Mouse (Mus musculus): ENCODE measurements around the gene Gfra1. TPM values are rescaled to one million over a fixed set of nuclear protein-coding genes. Genes with fewer than 3 reads are reported as not detected.

Gene Gfra1
- polyA plus RNA-seq, 1 experiment, result 0.48 TPM

DNA sequence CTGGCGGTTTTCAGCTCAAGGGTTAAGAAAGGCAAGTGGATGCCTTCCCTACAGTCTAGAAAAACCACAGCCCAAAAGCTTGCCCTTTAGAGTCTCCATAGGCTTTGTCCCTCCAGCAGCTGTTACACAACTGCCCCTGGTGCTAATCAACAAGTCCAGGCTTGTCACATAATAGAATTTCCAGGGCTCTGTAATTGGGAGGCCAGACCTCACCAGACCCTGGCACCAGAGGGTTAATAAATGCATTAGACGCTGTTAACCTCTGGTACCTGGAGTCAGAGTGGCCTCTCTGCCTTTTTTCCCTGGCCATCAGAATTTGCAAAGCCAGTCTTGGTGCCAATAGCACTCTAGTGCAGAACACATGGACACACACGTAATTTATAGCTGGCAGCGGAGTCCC is 211.6 kb downstream of the Gfra1 start:
- no peaks in the 10 kb centered on the region for H3K4me1 ChIP-seq (ENCODE audit: control insufficient read depth, insufficient read depth, insufficient read length, low read length)
- no peak overlapping the region for H3K4me3 ChIP-seq (ENCODE audit: insufficient read depth, low read depth, low read length)
- H3K27ac ChIP-seq (replicated peaks; ENCODE audit: low read depth, low read length), result no peak overlapping the region

DNA sequence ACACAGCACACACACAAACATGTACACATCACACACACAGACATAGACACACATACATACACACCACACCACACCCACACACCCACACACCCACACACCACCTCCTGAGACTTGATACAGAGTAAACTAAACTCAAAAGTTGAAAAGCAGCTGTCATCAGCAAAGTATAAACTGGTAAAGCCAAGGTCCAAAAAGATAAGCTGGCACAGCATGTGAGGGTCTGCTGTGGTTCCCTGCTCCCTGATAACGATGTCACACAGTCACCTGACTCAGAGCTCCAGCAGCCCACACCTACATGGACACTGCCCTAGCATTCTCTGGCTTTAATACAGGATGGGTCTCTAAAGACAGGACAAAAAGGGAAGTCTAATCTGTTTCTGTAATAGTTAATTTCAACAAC is 212.1 kb downstream of the Gfra1 start:
- Histone ChIP-seq H3K27ac (replicated peaks; ENCODE audit: low read depth, low read length) (no peak overlapping the region), H3K4me1 (ENCODE audit: control insufficient read depth, insufficient read depth, insufficient read length, low read length) (no peaks in the 10 kb centered on the region), H3K4me3 (ENCODE audit: insufficient read depth, low read depth, low read length) (no peak overlapping the region)

DNA sequence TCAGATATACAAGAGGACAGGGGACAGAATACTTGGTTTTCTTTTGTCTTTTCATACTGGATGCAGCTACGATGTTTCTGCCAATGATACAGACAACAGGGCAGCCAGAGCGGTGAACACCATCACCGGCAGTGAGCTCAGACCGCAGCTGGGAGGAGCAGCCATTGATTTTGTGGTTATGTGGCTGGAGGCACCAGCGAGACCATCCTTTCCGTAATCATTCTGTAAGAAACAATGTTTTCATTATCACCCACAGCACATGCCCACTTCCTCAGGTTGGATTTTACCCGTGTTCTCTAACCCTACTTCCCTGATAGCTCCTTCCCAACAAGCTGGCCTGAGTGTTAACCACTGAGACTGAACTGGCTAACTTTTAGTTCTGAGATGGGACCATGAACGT is 217.4 kb downstream of the Gfra1 start:
- H3K4me1 ChIP-seq (ENCODE audit: control insufficient read depth, insufficient read depth, insufficient read length, low read length), result no peaks in the 10 kb centered on the region
- H3K4me3 ChIP-seq (ENCODE audit: insufficient read depth, low read depth, low read length), result no peak overlapping the region
- no peak overlapping the region for H3K27ac ChIP-seq (replicated peaks; ENCODE audit: low read depth, low read length)

DNA sequence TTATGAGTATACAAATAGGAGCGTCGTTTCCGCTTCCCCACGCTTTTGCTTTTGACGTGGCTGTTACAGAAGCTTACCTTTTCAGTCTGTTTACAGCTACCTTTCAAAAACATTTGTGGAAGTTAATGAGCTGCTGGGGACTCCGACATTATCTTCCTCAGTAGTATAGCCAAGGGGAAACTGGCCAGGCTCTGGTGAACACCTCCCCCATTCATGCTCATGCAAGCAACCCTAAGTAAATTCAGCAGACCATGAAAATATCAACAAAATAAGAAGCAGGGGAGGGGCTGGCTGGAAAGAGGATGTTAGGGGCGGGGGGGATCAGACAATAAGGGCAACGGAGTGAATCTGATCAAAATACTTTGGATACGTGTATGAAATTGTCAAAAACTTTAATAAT is 228.0 kb downstream of the Gfra1 start:
- H3K4me3 ChIP-seq (ENCODE audit: insufficient read depth, low read depth, low read length), result no peak overlapping the region

DNA sequence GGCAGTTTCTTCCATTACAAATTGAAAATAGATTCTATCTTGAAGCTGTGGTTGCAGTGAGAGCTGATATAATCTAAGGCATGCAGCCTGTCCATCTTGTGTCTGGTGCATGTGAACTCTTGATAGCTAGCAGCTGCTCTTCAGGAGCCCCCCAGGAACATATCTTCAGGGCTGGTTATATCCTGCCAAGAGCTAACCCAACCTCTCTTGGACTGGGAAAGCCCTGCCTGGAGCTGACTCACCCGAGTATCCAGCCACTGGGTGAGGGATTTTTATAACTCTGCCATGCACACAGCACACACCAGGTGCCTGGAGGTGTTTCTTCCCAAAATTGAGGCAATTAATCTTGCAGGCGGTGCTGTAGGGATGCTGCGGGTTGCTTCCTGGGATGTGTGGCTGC is 228.8 kb downstream of the Gfra1 start:
- Histone ChIP-seq H3K4me3 (ENCODE audit: insufficient read depth, low read depth, low read length) (no peak overlapping the region), H3K27ac (replicated peaks; ENCODE audit: low read depth, low read length) (no peak overlapping the region), H3K4me1 (ENCODE audit: control insufficient read depth, insufficient read depth, insufficient read length, low read length) (no peaks in the 10 kb centered on the region)

More for the DNA sequence above, 228.0 kb downstream of the Gfra1 start:
- H3K4me1 ChIP-seq (ENCODE audit: control insufficient read depth, insufficient read depth, insufficient read length, low read length), result no peaks in the 10 kb centered on the region
- no peak overlapping the region for H3K27ac ChIP-seq (replicated peaks; ENCODE audit: low read depth, low read length)

DNA sequence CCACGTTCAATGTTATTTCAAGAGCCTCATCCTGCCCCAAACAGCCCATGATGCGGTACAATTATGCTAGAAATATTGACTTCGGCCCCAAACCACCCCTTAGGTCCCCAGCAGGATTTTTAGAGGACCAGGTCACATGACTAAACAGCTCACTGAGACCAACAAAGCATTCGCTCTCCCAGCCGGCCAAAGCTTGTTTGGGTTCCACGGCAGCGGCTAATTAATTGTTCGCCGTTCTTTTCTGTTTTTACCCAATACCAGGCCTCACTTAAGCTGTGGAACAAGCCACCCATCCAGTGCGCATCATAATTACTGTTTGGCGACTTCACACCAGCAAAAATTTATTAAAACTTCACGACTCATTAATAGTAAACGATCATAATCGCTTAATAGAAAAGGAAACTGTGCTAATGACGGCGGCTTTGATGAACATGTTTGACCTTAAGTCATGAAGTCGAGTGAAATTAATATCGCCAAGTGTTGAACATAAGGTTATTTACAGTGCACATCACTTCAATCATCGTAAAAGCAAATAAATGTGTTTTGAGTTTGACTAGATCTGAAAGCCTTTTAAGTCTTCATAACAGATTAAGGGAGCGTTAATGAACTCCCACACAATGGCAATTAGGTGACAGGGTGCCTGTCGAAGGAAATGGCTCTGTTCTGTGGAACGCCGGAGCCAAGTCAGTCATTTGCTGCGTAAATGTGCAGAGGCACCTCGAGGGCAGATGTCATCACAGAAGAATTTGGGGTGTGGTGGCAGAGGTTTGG is 235.5 kb downstream of the Gfra1 start:
- H3K4me3 ChIP-seq (ENCODE audit: insufficient read depth, low read depth, low read length), result no peak overlapping the region
- no peaks in the 10 kb centered on the region for H3K4me1 ChIP-seq (ENCODE audit: control insufficient read depth, insufficient read depth, insufficient read length, low read length)
- H3K27ac ChIP-seq (replicated peaks; ENCODE audit: low read depth, low read length), result no peak overlapping the region

DNA sequence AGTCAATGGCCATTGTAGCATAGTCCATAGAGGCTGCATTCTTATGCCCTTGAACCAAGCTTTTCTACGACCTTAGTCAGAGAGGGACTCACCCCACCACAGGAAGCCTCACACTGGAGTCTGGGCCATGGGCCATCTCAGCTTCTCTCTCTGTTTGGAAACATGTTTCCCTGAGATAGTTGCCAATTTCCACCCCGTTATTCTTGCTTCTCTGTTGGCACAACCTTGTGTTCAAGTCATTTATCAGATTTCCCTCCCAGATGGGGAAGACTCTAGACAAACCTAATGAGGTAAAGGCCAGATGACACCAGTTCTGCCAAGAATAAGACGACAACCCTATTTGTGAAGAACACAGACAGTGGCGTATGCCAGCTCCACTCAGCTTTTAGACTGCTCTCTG is 238.1 kb downstream of the Gfra1 start:
- H3K4me3 ChIP-seq (ENCODE audit: insufficient read depth, low read depth, low read length), result no peak overlapping the region
- no peak overlapping the region for H3K27ac ChIP-seq (replicated peaks; ENCODE audit: low read depth, low read length)
- no peaks in the 10 kb centered on the region for H3K4me1 ChIP-seq (ENCODE audit: control insufficient read depth, insufficient read depth, insufficient read length, low read length)

DNA sequence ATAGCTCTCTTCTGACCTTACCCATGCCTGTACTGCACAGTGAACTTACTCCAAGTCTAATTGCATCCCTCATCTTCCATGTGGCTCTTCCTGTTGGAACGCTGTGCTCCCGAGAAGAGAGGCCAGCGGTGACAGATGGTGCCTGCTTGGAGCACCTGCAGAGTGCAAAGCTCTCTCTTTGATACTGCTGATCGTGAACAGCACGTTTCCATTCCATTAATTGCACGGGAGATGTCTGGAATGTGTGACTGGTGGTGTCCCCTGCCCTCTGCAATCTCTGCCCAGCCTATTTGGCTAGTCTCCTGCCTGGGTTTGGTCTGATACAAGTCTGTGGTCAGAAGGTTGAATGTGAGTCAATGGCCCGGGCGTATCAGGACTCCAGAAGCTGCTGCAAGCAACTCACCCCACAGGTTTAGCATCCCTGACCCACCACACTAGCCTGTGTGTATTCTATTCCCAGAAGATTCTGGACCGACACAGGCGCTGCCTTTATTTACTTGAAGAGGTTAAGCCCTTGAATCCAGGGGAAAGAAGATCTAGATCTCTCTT is 249.1 kb downstream of the Gfra1 start:
- Histone ChIP-seq H3K4me1 (ENCODE audit: control insufficient read depth, insufficient read depth, insufficient read length, low read length) (peaks cover 4% of the 10 kb centered on the region; the same call in 1 of the 2 replicates), H3K27ac (replicated peaks; ENCODE audit: low read depth, low read length) (no peak overlapping the region), H3K4me3 (ENCODE audit: insufficient read depth, low read depth, low read length) (no peak overlapping the region)

DNA sequence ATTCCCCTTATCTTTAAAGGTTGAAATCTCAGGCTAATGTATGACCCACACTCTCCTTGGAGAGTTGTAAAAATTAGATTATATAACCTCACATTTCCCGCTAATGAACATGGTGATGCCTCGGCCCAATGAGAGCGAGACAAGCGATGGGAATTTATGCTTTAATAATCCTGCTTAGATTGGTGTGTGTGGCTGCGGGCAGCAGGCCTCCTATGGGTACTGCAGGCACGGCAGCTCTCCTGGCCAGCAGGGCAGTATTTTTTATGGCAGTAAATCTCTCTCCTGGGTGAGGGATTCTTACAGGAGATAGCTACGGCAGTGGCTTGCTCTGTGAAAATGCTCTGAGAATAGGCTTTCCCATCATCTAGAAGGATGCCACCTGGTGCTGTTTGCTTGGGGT is 250.2 kb downstream of the Gfra1 start:
- peaks cover 4% of the 10 kb centered on the region; the same call in 1 of the 2 replicates for H3K4me1 ChIP-seq (ENCODE audit: control insufficient read depth, insufficient read depth, insufficient read length, low read length)
- H3K27ac ChIP-seq (replicated peaks; ENCODE audit: low read depth, low read length), result no peak overlapping the region
- H3K4me3 ChIP-seq (ENCODE audit: insufficient read depth, low read depth, low read length), result no peak overlapping the region

DNA sequence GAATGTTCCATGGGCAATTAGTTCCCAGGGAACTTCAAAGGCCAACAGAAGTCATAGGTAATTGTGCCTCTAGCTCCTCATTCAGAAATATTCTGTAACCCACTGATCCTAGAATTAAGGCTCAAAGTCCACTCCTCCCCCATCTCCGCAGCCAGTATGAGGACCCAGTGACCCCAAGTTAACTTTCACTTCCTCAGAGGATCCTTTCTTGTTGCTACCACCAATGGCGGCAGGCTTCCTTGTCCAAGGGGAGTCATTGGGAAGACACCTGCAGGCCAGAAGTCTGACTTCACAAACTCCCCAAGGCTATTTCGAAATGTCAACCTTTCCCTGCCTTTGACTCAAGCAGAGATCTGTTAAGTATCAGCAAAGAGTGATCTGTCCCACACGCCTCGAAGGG is 253.1 kb downstream of the Gfra1 start:
- Histone ChIP-seq H3K27ac (replicated peaks; ENCODE audit: low read depth, low read length) (no peak overlapping the region), H3K4me1 (ENCODE audit: control insufficient read depth, insufficient read depth, insufficient read length, low read length) (peaks cover 4% of the 10 kb centered on the region; the same call in 1 of the 2 replicates), H3K4me3 (ENCODE audit: insufficient read depth, low read depth, low read length) (no peak overlapping the region)

DNA sequence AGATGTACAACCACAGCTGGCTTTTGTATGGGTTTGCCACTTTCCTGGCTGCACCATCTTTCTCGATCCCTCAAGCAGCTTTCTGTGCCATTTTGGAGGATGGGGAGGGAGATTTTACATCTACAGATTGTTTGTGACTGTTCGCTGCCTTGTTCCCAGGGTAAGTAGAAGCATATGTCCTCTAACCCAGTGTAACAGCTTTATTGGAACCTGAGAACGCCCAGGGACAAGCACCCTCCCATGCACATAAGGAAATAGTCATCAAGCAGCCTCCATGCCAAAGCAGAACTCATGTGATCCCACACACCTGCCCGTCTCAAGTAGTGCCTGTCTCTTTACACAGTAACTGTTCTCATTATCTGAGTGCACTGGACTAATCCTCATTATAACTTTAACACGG is 256.0 kb downstream of the Gfra1 start:
- no peak overlapping the region for H3K27ac ChIP-seq (replicated peaks; ENCODE audit: low read depth, low read length)

DNA sequence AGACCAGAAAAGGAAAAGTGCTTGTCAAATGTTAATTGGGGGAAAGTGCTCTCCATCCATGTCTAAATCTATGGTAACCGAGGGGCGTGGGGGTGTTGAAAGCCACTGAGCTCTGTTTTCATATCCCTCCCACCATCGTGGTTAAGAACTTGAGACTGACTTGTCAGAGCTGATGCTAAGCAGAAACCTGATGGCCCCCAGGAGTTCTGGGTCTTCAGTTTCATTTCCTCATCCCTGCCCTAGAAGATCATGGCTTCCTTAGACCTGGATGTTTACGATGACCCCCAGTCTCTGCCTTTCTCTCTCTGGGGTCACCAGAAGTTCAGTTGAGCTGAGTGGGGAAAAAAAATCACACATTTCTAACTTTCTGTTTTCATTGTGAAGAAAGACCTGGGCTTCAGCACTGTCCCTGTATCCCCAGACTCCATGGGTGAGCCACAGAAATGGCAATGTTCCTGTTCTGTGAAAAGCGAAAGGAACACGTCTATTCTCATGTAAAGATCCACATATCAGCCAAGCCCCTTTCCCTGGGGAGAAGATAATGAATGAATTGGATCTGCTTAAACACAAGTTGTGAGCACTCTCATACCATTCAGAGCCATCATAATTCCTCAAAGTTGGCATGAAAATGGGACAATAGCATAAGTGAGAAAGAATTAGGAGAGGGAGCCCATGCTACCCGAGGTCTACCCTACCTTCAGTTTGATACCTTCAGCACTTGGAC is 261.8 kb downstream of the Gfra1 start:
- no peak overlapping the region for H3K27ac ChIP-seq (replicated peaks; ENCODE audit: low read depth, low read length)
- H3K4me1 ChIP-seq (ENCODE audit: control insufficient read depth, insufficient read depth, insufficient read length, low read length), result no peaks in the 10 kb centered on the region
- H3K4me3 ChIP-seq (ENCODE audit: insufficient read depth, low read depth, low read length), result no peak overlapping the region

More for the DNA sequence above, 256.0 kb downstream of the Gfra1 start:
- H3K4me1 ChIP-seq (ENCODE audit: control insufficient read depth, insufficient read depth, insufficient read length, low read length), result peaks cover 4% of the 10 kb centered on the region; the same call in 1 of the 2 replicates
- H3K4me3 ChIP-seq (ENCODE audit: insufficient read depth, low read depth, low read length), result no peak overlapping the region

DNA sequence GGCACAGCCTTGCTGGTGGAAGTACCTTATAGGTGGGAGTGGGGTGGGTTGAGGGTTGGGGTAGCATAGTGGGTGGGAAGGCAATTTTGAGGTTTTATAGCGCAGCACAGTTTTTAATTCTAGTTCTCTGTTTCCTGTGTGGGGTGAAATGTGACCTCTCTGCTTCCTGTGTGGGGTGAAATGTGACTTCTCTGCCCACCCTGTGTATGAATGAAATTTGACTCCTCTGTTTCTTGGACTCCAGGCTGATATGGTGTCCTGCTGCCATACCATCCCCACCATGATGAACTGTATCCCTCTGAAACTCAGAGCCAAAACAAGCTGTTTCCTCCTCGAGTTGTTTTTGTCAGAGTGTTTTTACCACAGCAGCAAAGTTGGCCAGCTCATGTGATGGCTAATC is 264.8 kb downstream of the Gfra1 start:
- Histone ChIP-seq H3K4me1 (ENCODE audit: control insufficient read depth, insufficient read depth, insufficient read length, low read length) (no peaks in the 10 kb centered on the region), H3K4me3 (ENCODE audit: insufficient read depth, low read depth, low read length) (no peak overlapping the region), H3K27ac (replicated peaks; ENCODE audit: low read depth, low read length) (no peak overlapping the region)

DNA sequence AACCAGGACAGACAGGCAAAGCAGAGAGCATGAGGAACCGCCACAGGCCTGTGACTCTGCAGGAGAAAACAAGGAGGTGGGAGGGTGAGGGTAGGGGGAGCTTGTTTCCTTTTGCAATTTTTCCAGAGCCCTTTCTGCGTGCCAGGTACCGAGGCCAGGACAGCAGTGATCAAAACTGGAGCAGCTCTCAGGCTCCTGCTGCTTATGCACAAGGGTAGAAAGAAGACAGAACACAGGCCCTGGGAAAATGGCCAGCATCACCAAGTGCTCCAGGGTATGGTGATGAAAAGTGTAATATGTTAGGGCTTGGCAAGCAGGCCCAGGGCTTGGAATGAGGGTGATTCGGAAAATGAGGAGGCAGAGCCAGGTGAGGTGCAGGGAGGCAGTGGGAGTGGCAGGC is 269.2 kb downstream of the Gfra1 start:
- Histone ChIP-seq H3K4me1 (ENCODE audit: control insufficient read depth, insufficient read depth, insufficient read length, low read length) (no peaks in the 10 kb centered on the region), H3K4me3 (ENCODE audit: insufficient read depth, low read depth, low read length) (no peak overlapping the region), H3K27ac (replicated peaks; ENCODE audit: low read depth, low read length) (no peak overlapping the region)

All from brown adipose tissue, adult 24 weeks (tissue).